ENCODE assay signal across 18 mouse cellular contexts in the genomic region with DNA sequence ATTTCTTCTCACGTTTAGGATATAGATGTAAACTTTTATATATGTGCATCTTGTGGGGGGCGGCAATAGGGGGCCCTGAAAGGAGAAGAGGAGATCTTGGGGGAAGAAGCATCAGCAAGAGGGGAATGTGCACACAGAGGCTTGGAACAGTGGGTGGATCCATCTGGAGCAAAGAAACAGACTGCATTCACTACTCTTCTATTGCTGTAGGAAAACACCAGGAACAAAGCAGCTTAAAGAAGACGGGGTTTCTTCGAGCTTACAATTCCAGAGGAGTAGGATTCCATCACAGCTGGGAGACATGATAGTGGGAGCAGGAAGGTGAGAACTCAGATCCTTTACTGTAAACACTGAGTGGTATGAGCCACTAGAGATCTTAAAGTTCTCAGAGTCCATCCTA.
A peak's percentile ranks its signal among the peaks of the same experiment; 100 is the strongest.
DNase-seq lines count a peak whose midpoint lies in the region; ATAC-seq lines count a peak whose summit lies in the region.
"Had no signal": no experiment of that assay in that cellular context is flagged by ENCODE, and none has a peak within 500 bp of the region (broad histone marks: within the 10 kb centered on the region; RNA-seq: fewer than 3 reads in every experiment).

No protein-coding gene starts in this region.

- no peak for DNase-seq in frontal cortex, postnatal 10 days (ENCODE audit: low spot score in 2 of 2)
- peak; percentile 13 to 53 for DNase-seq in left cerebral cortex, postnatal 25 days (ENCODE audit: low spot score in 2 of 2)
- no peak for DNase-seq in left cerebral cortex, adult 11 months (ENCODE audit: low spot score)
- peak; percentile 70 for DNase-seq in brain, adult 2 months (ENCODE audit: low read depth, low spot score)
- DNase-seq: adrenal gland, adult 2 months; adrenal gland, postnatal 10 days; adrenal gland, postnatal 25 days; B cell, adult 2 months; cerebellum, adult 11-12 months; cerebellum, adult 2 months; cerebellum, adult 9-10 months; cerebellum, postnatal 10 days; cerebellum, postnatal 25 days; forebrain, postnatal 0 days had no signal

- intact Hi-C loops in left cerebral cortex, postnatal 25 days (cut with DNase I), result no loop called here

- ATAC-seq in frontal cortex, adult (ENCODE audit: low TSS enrichment), result peak; percentile 74; the same call in 1 of the 2 replicates
- ATAC-seq: CD4-positive, CD25-positive, alpha-beta regulatory T cell, adult 4 months; forebrain, embryonic 13.5 days; forebrain, embryonic 15.5 days; forebrain, postnatal 0 days had no signal

Comparison
In these comparisons a context has a peak if more than half of its experiments do, and no peak if none do; other contexts are left out.
1. DNase-seq: peak in left cerebral cortex, postnatal 25 days (2 of 2) and brain, adult 2 months (single experiment); none in frontal cortex, postnatal 10 days (0 of 2) and left cerebral cortex, adult 11 months (single experiment).